Mouse (Mus musculus): Measurements from ENCODE around the gene Lingo1. TPM values are rescaled to one million over a fixed set of nuclear protein-coding genes. Genes with fewer than 3 reads are reported as not detected.

The Lingo1 gene
- polyA plus RNA-seq, 1 experiment from 2014 or later = 56.7 TPM

GRCm38 (mm10) chr9:56766629-56767357 is 29.5 kb downstream of the Lingo1 start:
- H3K36me3 ChIP-seq (ENCODE audit: control insufficient read depth, insufficient read depth, low read length) = no peaks in the 10 kb centered on the region
- no peak overlapping the region for H3K27ac ChIP-seq (ENCODE audit: low read depth, low read length)
- ATAC-seq (ENCODE audit: low read depth) = no peak
- no peak overlapping the region for H3K9ac ChIP-seq (replicated peaks; ENCODE audit: low read depth, low read length)
- no peaks in the 10 kb centered on the region for H3K9me3 ChIP-seq (ENCODE audit: control insufficient read depth, low read length)
- H3K27me3 ChIP-seq (ENCODE audit: control insufficient read depth, insufficient read depth, low read length) = no peaks in the 10 kb centered on the region
- H3K4me3 ChIP-seq (ENCODE audit: low read depth, low read length) = no peak overlapping the region
- H3K4me1 ChIP-seq (ENCODE audit: control insufficient read depth, insufficient read depth, low read length) = peaks cover 4% of the 10 kb centered on the region; the same call in 1 of the 2 replicates
- WGBS = 62% methylated on average over 11 of the region's 11 CpGs
- no peak overlapping the region for H3K4me2 ChIP-seq (ENCODE audit: low read depth, low read length)

DNA sequence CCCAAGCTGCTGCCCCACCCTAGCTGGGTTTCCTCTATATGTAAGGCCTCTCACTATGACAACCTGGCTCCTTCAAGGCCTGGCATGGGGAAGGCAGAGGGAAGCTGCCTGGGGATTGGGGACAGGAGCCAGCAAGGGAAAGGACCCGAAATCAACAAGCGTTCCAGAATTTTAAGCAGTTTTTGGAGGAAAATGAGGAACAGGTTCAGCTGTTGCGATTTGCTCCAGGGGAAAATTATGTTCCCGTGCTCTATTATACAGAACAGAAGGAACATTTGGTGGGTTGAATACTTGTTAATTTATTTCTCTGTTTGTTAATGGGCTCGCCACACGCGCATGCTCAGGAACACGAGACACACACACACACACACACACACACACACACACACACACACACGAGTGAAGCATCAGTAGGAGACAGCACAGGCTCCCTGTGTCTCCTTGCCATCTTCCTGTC is 34.1 kb downstream of the Lingo1 start:
- H3K9ac ChIP-seq (replicated peaks; ENCODE audit: low read depth, low read length) = no peak overlapping the region
- no peak overlapping the region for H3K4me2 ChIP-seq (ENCODE audit: low read depth, low read length)
- no peaks in the 10 kb centered on the region for H3K9me3 ChIP-seq (ENCODE audit: control insufficient read depth, low read length)
- peaks cover 17% of the 10 kb centered on the region for H3K4me1 ChIP-seq (ENCODE audit: control insufficient read depth, insufficient read depth, low read length)
- no peak for ATAC-seq (ENCODE audit: low read depth)
- H3K4me3 ChIP-seq (ENCODE audit: low read depth, low read length) = no peak overlapping the region
- no peaks in the 10 kb centered on the region for H3K36me3 ChIP-seq (ENCODE audit: control insufficient read depth, insufficient read depth, low read length)
- H3K27me3 ChIP-seq (ENCODE audit: control insufficient read depth, insufficient read depth, low read length) = no peaks in the 10 kb centered on the region
- 52% methylated on average over 9 of the region's 9 CpGs for WGBS
- no peak overlapping the region for H3K27ac ChIP-seq (ENCODE audit: low read depth, low read length)

DNA sequence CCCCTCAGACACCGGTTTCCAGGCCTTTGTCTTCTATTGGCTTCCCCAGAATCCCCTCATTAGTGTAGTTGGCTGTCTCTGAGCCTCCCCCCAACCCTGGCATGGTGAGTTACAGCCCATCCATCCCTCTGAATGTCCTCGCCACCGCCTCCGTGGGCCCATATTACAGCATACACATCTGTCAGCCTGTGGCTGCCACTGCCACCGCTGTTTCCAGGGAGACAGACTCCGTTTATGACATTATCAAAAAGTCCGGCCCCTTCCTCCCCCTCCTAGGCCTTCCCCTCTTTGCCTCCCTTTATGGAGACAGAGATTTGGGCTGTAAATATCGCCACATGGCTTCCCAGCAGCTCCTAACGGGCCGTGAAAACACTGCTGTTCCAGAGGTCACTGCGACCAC is 38.5 kb downstream of the Lingo1 start:
- Histone ChIP-seq H3K4me1 (ENCODE audit: control insufficient read depth, insufficient read depth, low read length) (peaks cover 16% of the 10 kb centered on the region; the same call in 1 of the 2 replicates), H3K27ac (ENCODE audit: low read depth, low read length) (peak overlapping the region; percentile 79)
- WGBS = 3% methylated on average over 11 of the region's 11 CpGs

GRCm38 (mm10) chr9:56755119-56755518 is 41.1 kb downstream of the Lingo1 start:
- Histone ChIP-seq H3K4me1 (ENCODE audit: control insufficient read depth, insufficient read depth, low read length) (peaks cover 16% of the 10 kb centered on the region; the same call in 1 of the 2 replicates), H3K9me3 (ENCODE audit: control insufficient read depth, low read length) (no peaks in the 10 kb centered on the region), H3K36me3 (ENCODE audit: control insufficient read depth, insufficient read depth, low read length) (no peaks in the 10 kb centered on the region), H3K27ac (ENCODE audit: low read depth, low read length) (no peak overlapping the region), H3K27me3 (ENCODE audit: control insufficient read depth, insufficient read depth, low read length) (no peaks in the 10 kb centered on the region), H3K4me2 (ENCODE audit: low read depth, low read length) (no peak overlapping the region), H3K9ac (replicated peaks; ENCODE audit: low read depth, low read length) (no peak overlapping the region), H3K4me3 (ENCODE audit: low read depth, low read length) (no peak overlapping the region)
- WGBS = 68% methylated on average over 5 of the region's 5 CpGs
- no peak for ATAC-seq (ENCODE audit: low read depth)

More for the DNA sequence above, 38.5 kb downstream of the Lingo1 start:
- Histone ChIP-seq H3K9ac (replicated peaks; ENCODE audit: low read depth, low read length) (peak overlapping the region; percentile 25; the same call in 1 of the 2 replicates), H3K27me3 (ENCODE audit: control insufficient read depth, insufficient read depth, low read length) (no peaks in the 10 kb centered on the region), H3K4me2 (ENCODE audit: low read depth, low read length) (peak overlapping the region; percentile 8; the same call in 1 of the 2 replicates), H3K36me3 (ENCODE audit: control insufficient read depth, insufficient read depth, low read length) (no peaks in the 10 kb centered on the region), H3K9me3 (ENCODE audit: control insufficient read depth, low read length) (no peaks in the 10 kb centered on the region), H3K4me3 (ENCODE audit: low read depth, low read length) (no peak overlapping the region)
- ATAC-seq (ENCODE audit: low read depth) = peak; percentile 80

GRCm38 (mm10) chr9:56753386-56753785 is 42.9 kb downstream of the Lingo1 start:
- Histone ChIP-seq H3K9me3 (ENCODE audit: control insufficient read depth, low read length) (no peaks in the 10 kb centered on the region), H3K4me1 (ENCODE audit: control insufficient read depth, insufficient read depth, low read length) (peaks cover 14% of the 10 kb centered on the region; the same call in 1 of the 2 replicates), H3K4me2 (ENCODE audit: low read depth, low read length) (no peak overlapping the region), H3K4me3 (ENCODE audit: low read depth, low read length) (no peak overlapping the region), H3K9ac (replicated peaks; ENCODE audit: low read depth, low read length) (no peak overlapping the region), H3K36me3 (ENCODE audit: control insufficient read depth, insufficient read depth, low read length) (no peaks in the 10 kb centered on the region), H3K27me3 (ENCODE audit: control insufficient read depth, insufficient read depth, low read length) (no peaks in the 10 kb centered on the region), H3K27ac (ENCODE audit: low read depth, low read length) (no peak overlapping the region)
- ATAC-seq (ENCODE audit: low read depth) = no peak
- 74% methylated on average over 6 of the region's 6 CpGs for WGBS

GRCm38 (mm10) chr9:56748056-56748455 is 48.2 kb downstream of the Lingo1 start:
- no peak for ATAC-seq (ENCODE audit: low read depth)
- Histone ChIP-seq H3K27me3 (ENCODE audit: control insufficient read depth, insufficient read depth, low read length) (no peaks in the 10 kb centered on the region), H3K4me1 (ENCODE audit: control insufficient read depth, insufficient read depth, low read length) (peaks cover 9% of the 10 kb centered on the region), H3K9me3 (ENCODE audit: control insufficient read depth, low read length) (no peaks in the 10 kb centered on the region), H3K36me3 (ENCODE audit: control insufficient read depth, insufficient read depth, low read length) (no peaks in the 10 kb centered on the region), H3K4me2 (ENCODE audit: low read depth, low read length) (no peak overlapping the region), H3K27ac (ENCODE audit: low read depth, low read length) (no peak overlapping the region), H3K9ac (replicated peaks; ENCODE audit: low read depth, low read length) (no peak overlapping the region), H3K4me3 (ENCODE audit: low read depth, low read length) (no peak overlapping the region)
- 38% methylated on average over 4 of the region's 5 CpGs for WGBS

DNA sequence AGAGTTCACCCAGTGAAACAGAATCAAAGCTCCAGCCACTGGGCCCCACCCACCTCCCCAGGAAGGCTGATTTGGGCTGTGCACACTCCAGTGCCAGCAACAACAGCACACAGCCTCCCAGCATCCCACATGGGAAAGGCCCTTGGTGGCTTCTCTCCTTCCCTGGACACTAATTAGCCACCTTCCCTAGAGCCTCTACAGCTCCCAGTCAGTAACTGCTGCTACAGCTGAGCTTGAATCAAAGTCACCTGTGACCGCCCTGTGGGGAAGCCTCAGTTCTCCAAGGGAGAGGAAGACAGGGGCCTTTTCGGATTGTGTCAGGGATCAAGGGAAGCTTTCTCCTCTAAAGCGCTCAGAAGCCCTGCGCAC is 49.4 kb downstream of the Lingo1 start:
- no peaks in the 10 kb centered on the region for H3K36me3 ChIP-seq (ENCODE audit: control insufficient read depth, insufficient read depth, low read length)
- WGBS = 62% methylated on average over 4 of the region's 4 CpGs
- H3K9ac ChIP-seq (replicated peaks; ENCODE audit: low read depth, low read length) = no peak overlapping the region
- H3K4me2 ChIP-seq (ENCODE audit: low read depth, low read length) = no peak overlapping the region
- peak; percentile 18; the same call in 1 of the 2 replicates for ATAC-seq (ENCODE audit: low read depth)
- H3K27me3 ChIP-seq (ENCODE audit: control insufficient read depth, insufficient read depth, low read length) = no peaks in the 10 kb centered on the region
- no peaks in the 10 kb centered on the region for H3K9me3 ChIP-seq (ENCODE audit: control insufficient read depth, low read length)
- H3K27ac ChIP-seq (ENCODE audit: low read depth, low read length) = no peak overlapping the region
- H3K4me3 ChIP-seq (ENCODE audit: low read depth, low read length) = no peak overlapping the region
- peaks cover 9% of the 10 kb centered on the region for H3K4me1 ChIP-seq (ENCODE audit: control insufficient read depth, insufficient read depth, low read length)

GRCm38 (mm10) chr9:56746195-56746925 is 49.9 kb downstream of the Lingo1 start:
- WGBS = 54% methylated on average over 14 of the region's 14 CpGs
- peaks cover 9% of the 10 kb centered on the region for H3K4me1 ChIP-seq (ENCODE audit: control insufficient read depth, insufficient read depth, low read length)
- H3K27me3 ChIP-seq (ENCODE audit: control insufficient read depth, insufficient read depth, low read length) = no peaks in the 10 kb centered on the region
- H3K9ac ChIP-seq (replicated peaks; ENCODE audit: low read depth, low read length) = no peak overlapping the region
- peak; percentile 54 for ATAC-seq (ENCODE audit: low read depth)
- H3K4me3 ChIP-seq (ENCODE audit: low read depth, low read length) = no peak overlapping the region
- no peaks in the 10 kb centered on the region for H3K36me3 ChIP-seq (ENCODE audit: control insufficient read depth, insufficient read depth, low read length)
- no peaks in the 10 kb centered on the region for H3K9me3 ChIP-seq (ENCODE audit: control insufficient read depth, low read length)
- H3K27ac ChIP-seq (ENCODE audit: low read depth, low read length) = no peak overlapping the region
- no peak overlapping the region for H3K4me2 ChIP-seq (ENCODE audit: low read depth, low read length)

DNA sequence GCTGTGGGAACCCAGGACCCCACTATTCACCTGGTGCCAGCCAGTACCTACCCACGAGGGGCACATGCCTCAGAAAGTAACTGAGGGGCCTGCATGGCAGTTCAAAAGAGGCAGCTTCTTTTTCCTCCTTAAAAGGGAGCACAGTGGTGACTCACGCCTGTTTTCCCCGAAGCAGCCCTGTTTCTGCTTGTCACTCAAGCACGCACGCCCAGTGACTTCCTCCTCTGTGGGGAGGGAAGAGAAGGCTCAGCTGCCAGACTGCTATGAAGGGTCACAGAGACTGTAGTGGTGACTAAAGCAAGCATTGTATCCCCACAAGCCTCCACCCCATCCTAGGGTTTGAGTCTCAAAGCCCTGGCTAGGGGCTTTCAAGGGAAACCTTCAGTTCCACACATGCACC is 51.9 kb downstream of the Lingo1 start:
- WGBS = 57% methylated on average over 5 of the region's 5 CpGs
- Histone ChIP-seq H3K36me3 (ENCODE audit: control insufficient read depth, insufficient read depth, low read length) (no peaks in the 10 kb centered on the region), H3K9ac (replicated peaks; ENCODE audit: low read depth, low read length) (no peak overlapping the region), H3K27ac (ENCODE audit: low read depth, low read length) (no peak overlapping the region), H3K9me3 (ENCODE audit: control insufficient read depth, low read length) (no peaks in the 10 kb centered on the region), H3K4me2 (ENCODE audit: low read depth, low read length) (no peak overlapping the region), H3K4me1 (ENCODE audit: control insufficient read depth, insufficient read depth, low read length) (peaks cover 9% of the 10 kb centered on the region), H3K27me3 (ENCODE audit: control insufficient read depth, insufficient read depth, low read length) (no peaks in the 10 kb centered on the region), H3K4me3 (ENCODE audit: low read depth, low read length) (no peak overlapping the region)
- ATAC-seq (ENCODE audit: low read depth) = no peak
